ENCODE assay signal across 10 mouse cellular contexts in genomic region chr7:25690051-25690450, GRCm38 (mm10). TPM values are rescaled to one million over a fixed set of nuclear protein-coding genes. Genes with fewer than 3 reads are reported as not detected.
DNase-seq lines count a peak whose midpoint lies in the region; ATAC-seq and TF ChIP-seq lines count a peak whose summit lies in the region.
"Had no signal": no experiment of that assay in that cellular context is flagged by ENCODE, and none has a peak within 500 bp of the region (broad histone marks: within the 10 kb centered on the region; RNA-seq: fewer than 3 reads in every experiment).

No protein-coding gene starts in this region.

- H3K4me3 ChIP-seq in heart, embryonic 15.5 days: peak overlapping the region; percentile 77
- H3K4me3 ChIP-seq in thymus, adult 2 months (ENCODE audit: control insufficient read depth, insufficient read depth, low read length): peak overlapping the region; percentile 82
- H3K4me3 ChIP-seq in limb, embryonic 14.5 days (replicated peaks; ENCODE audit: low read length): peak overlapping the region; percentile 60; the same call in 1 of the 2 replicates

- no peak for DNase-seq in heart, adult 8-10 months (ENCODE audit: low spot score)
- DNase-seq in thymus, adult 2 months: no peak
- DNase-seq in thymus, postnatal 25 days: no peak
- no peak for DNase-seq in limb, embryonic 14.5 days (ENCODE audit: low spot score)
- DNase-seq in cerebellum, postnatal 14 days: no peak
- no peak for DNase-seq in right cerebral cortex, postnatal 14 days
- DNase-seq in adrenal gland, postnatal 36 days: no peak
- DNase-seq: adrenal gland, adult 2 months; gastrocnemius, postnatal 36 days had no signal

- H3K27ac ChIP-seq in heart, embryonic 15.5 days: peak overlapping the region; percentile 89
- peak overlapping the region; percentile 64 for H3K27ac ChIP-seq in thymus, adult 2 months (ENCODE audit: control insufficient read depth, insufficient read depth, low read length)
- H3K27ac ChIP-seq in limb, embryonic 14.5 days (replicated peaks; ENCODE audit: low read depth, low read length): no peak overlapping the region

- no peak overlapping the region for H3K9ac ChIP-seq in heart, embryonic 15.5 days
- no peak overlapping the region for H3K9ac ChIP-seq in limb, embryonic 14.5 days (ENCODE audit: low read depth, low read length, severe bottlenecking)

- TF ChIP-seq CTCF in thymus, adult 2 months (IDR thresholded peaks at IDR 0.05; ENCODE audit: borderline replicate concordance, control insufficient read depth, extremely low read depth, insufficient read depth, low read length, poor library complexity): no peak

- TF ChIP-seq POLR2A in thymus, adult 2 months (IDR thresholded peaks at IDR 0.05; ENCODE audit: control insufficient read depth, extremely low read depth, insufficient read depth, low read length, poor library complexity): no peak
- TF ChIP-seq POLR2A in limb, embryonic 14.5 days (IDR thresholded peaks at IDR 0.05; ENCODE audit: borderline replicate concordance, extremely low read depth, insufficient read depth, insufficient read length): no peak

- peaks cover 11% of the 10 kb centered on the region; the same call in 1 of the 2 replicates for H3K27me3 ChIP-seq in heart, embryonic 15.5 days
- H3K27me3 ChIP-seq in thymus, adult 2 months (ENCODE audit: control insufficient read depth, insufficient read depth, low read length): no peaks in the 10 kb centered on the region
- peaks cover 50% of the 10 kb centered on the region for H3K27me3 ChIP-seq in limb, embryonic 14.5 days (ENCODE audit: control insufficient read depth, insufficient read depth, low read length)

- no peaks in the 10 kb centered on the region; the same call in 1 of the 2 replicates for H3K36me3 ChIP-seq in heart, embryonic 15.5 days
- H3K36me3 ChIP-seq in thymus, adult 2 months (ENCODE audit: control insufficient read depth, insufficient read depth, low read length): peaks cover 27% of the 10 kb centered on the region
- no peaks in the 10 kb centered on the region for H3K36me3 ChIP-seq in limb, embryonic 14.5 days (ENCODE audit: control insufficient read depth, insufficient read depth, low read length)

- no peak for ATAC-seq in heart, embryonic 15.5 days (replicated peaks; ENCODE audit: insufficient number of reproducible peaks, insufficient read depth, low FRiP score, low read depth)
- ATAC-seq in limb, embryonic 14.5 days (ENCODE audit: low FRiP score, low read depth): no peak

- peak overlapping the region; percentile 88 for H3K4me2 ChIP-seq in heart, embryonic 15.5 days
- peak overlapping the region; percentile 90; the same call in 1 of the 2 replicates for H3K4me2 ChIP-seq in limb, embryonic 14.5 days (replicated peaks; ENCODE audit: low read depth, low read length, severe bottlenecking)

- no peaks in the 10 kb centered on the region for H3K9me3 ChIP-seq in heart, embryonic 15.5 days (replicated peaks)
- no peaks in the 10 kb centered on the region for H3K9me3 ChIP-seq in limb, embryonic 14.5 days (ENCODE audit: control insufficient read depth, low read length)

- peaks cover 34% of the 10 kb centered on the region for H3K4me1 ChIP-seq in heart, embryonic 15.5 days (replicated peaks)
- peaks cover 28% of the 10 kb centered on the region for H3K4me1 ChIP-seq in thymus, adult 2 months (replicated peaks; ENCODE audit: control insufficient read depth, insufficient read depth, low read length)
- H3K4me1 ChIP-seq in limb, embryonic 14.5 days (ENCODE audit: control insufficient read depth, insufficient read depth, low read length): peaks cover 21% of the 10 kb centered on the region

- WGBS in heart, embryonic 15.5 days: 40% methylated on average over 5 of the region's 5 CpGs
- 60% methylated on average over 5 of the region's 5 CpGs for WGBS in thymus, adult 2 months
- WGBS in limb, embryonic 14.5 days: 39% methylated on average over 5 of the region's 5 CpGs

RNA-seq across cellular contexts. Expression of gene Tgfb1, which starts 3.2 kb away (rescaled TPM):
- polyA plus RNA-seq in heart, embryonic 15.5 days (2015; fragmentation: Nextera tagmentation; extraction: Ambion mirVana): 3.2 and 4.6 TPM in 2 replicates
- total RNA-seq in heart, adult 8-10 months (2022): 10 to 100 TPM; 17.5 to 24.9 (median 23.9) TPM
- 125 and 157 TPM in 2 replicates for polyA plus RNA-seq in thymus, adult 2 months (2012; rRNA removed)
- 16.8 and 19.1 TPM in 2 replicates for polyA plus RNA-seq in limb, embryonic 14.5 days (2012; rRNA removed)
- 2.5 and 3.6 TPM in 2 replicates for polyA plus RNA-seq in limb, embryonic 14.5 days (2014; fragmentation: Nextera tagmentation; extraction: Ambion mirVana)
- total RNA-seq in adrenal gland, postnatal 36 days (2021): 10 to 100 TPM; 35.5 to 48.9 TPM

RNA-seq across cellular contexts. Expression of gene B9d2, which starts 9.5 kb away (rescaled TPM):
- 24.5 and 30.9 TPM in 2 replicates for polyA plus RNA-seq in heart, embryonic 15.5 days (2015; fragmentation: Nextera tagmentation; extraction: Ambion mirVana)
- total RNA-seq in heart, adult 8-10 months (2022): 10 to 100 TPM; 10.1 to 12.8 (median 11.9) TPM
- polyA plus RNA-seq in thymus, adult 2 months (2012; rRNA removed): 153 and 164 TPM in 2 replicates
- polyA plus RNA-seq in limb, embryonic 14.5 days (2012; rRNA removed): 28.1 and 39.7 TPM in 2 replicates
- polyA plus RNA-seq in limb, embryonic 14.5 days (2014; fragmentation: Nextera tagmentation; extraction: Ambion mirVana): 25.1 and 29.2 TPM in 2 replicates
- 10 to 100 TPM; 15.3 to 18.0 TPM for total RNA-seq in adrenal gland, postnatal 36 days (2021)

RNA-seq across cellular contexts. Expression of gene Tmem91, which starts 15.1 kb away (rescaled TPM):
- polyA plus RNA-seq in heart, embryonic 15.5 days (2015; fragmentation: Nextera tagmentation; extraction: Ambion mirVana): 1.8 and 2.2 TPM in 2 replicates
- not detected for total RNA-seq in heart, adult 8-10 months (2022)
- polyA plus RNA-seq in thymus, adult 2 months (2012; rRNA removed): 1.4 and 2.9 TPM in 2 replicates
- polyA plus RNA-seq in limb, embryonic 14.5 days (2012; rRNA removed): 1.7 and 2.7 TPM in 2 replicates
- 3.2 and 3.6 TPM in 2 replicates for polyA plus RNA-seq in limb, embryonic 14.5 days (2014; fragmentation: Nextera tagmentation; extraction: Ambion mirVana)
- total RNA-seq in adrenal gland, postnatal 36 days (2021): not detected
- total RNA-seq: gastrocnemius, postnatal 36 days had no signal

RNA-seq across cellular contexts. Expression of gene Ccdc97, which starts 28.8 kb away (rescaled TPM):
- polyA plus RNA-seq in heart, embryonic 15.5 days (2015; fragmentation: Nextera tagmentation; extraction: Ambion mirVana): 17.6 and 23.5 TPM in 2 replicates
- total RNA-seq in heart, adult 8-10 months (2022): 10 to 100 TPM; 56.7 to 62.0 (median 58.8) TPM
- polyA plus RNA-seq in thymus, adult 2 months (2012; rRNA removed): 184 and 185 TPM in 2 replicates
- 64.5 and 84.8 TPM in 2 replicates for polyA plus RNA-seq in limb, embryonic 14.5 days (2012; rRNA removed)
- 28.4 and 32.0 TPM in 2 replicates for polyA plus RNA-seq in limb, embryonic 14.5 days (2014; fragmentation: Nextera tagmentation; extraction: Ambion mirVana)
- total RNA-seq in adrenal gland, postnatal 36 days (2021): 10 to 100 TPM; 45.9 to 49.0 TPM

RNA-seq across cellular contexts. Expression of gene Exosc5, which starts 31.1 kb away (rescaled TPM):
- 30.3 and 45.7 TPM in 2 replicates for polyA plus RNA-seq in heart, embryonic 15.5 days (2015; fragmentation: Nextera tagmentation; extraction: Ambion mirVana)
- 10 to 100 TPM; 17.5 to 20.4 (median 19.3) TPM for total RNA-seq in heart, adult 8-10 months (2022)
- 141 and 146 TPM in 2 replicates for polyA plus RNA-seq in thymus, adult 2 months (2012; rRNA removed)
- polyA plus RNA-seq in limb, embryonic 14.5 days (2012; rRNA removed): 64.9 and 77.1 TPM in 2 replicates
- polyA plus RNA-seq in limb, embryonic 14.5 days (2014; fragmentation: Nextera tagmentation; extraction: Ambion mirVana): 63.0 and 71.2 TPM in 2 replicates
- total RNA-seq in adrenal gland, postnatal 36 days (2021): 10 to 100 TPM; 39.6 to 54.0 TPM
